Mouse (Mus musculus): ENCODE results near the gene Klk9.

Gene Klk9

DNA sequence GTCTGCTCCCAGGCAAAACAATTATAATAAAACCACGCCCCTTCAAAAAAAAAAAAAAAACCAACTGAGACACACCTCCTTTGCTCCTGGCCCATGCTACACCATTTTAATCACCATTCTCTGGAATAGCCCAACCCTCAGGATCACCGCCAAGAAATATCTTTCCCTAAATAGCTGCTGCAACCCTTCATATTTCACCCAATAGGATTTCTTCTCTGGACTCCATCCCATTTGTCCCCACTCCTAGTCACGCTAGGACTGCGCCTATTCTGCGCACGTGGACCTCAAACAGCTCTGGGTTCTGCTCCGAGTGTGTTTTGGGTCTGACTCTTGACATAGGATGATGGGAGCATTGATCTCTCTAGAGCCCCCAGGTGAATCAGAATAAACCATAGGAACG, 4.7 kb downstream of the Klk9 start:
- DNase-seq (ENCODE audit: low spot score in 2 of 2), result no peak

DNA sequence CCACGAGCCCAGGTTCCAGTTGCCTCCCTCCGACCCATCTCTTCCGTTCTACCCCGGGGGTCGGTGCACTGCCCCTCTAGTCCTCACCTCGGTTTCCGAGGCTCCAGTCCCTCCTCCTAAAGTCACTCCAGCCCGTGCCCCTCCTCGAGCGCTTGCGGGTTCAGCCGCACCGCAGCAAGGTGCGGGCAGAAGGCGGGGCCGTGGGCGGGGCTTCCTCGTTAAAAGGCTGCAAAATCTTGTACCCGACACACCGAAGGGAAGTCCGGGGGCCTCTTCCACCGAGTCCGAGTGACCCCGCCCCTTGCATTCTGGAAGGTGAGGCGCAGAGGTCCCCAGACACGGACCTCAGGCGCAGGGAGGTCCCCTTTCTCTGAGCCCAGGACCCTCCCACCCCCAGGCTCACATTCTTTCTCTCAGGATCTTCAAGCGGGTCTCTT, 5.7 kb downstream of the Klk9 start, which contains the start of gene Klk8:
TSS of gene Klk8 (plus strand) at position 245 of the 437 bp plus-strand sequence.
- no peak for DNase-seq (ENCODE audit: low spot score in 2 of 2)

DNA sequence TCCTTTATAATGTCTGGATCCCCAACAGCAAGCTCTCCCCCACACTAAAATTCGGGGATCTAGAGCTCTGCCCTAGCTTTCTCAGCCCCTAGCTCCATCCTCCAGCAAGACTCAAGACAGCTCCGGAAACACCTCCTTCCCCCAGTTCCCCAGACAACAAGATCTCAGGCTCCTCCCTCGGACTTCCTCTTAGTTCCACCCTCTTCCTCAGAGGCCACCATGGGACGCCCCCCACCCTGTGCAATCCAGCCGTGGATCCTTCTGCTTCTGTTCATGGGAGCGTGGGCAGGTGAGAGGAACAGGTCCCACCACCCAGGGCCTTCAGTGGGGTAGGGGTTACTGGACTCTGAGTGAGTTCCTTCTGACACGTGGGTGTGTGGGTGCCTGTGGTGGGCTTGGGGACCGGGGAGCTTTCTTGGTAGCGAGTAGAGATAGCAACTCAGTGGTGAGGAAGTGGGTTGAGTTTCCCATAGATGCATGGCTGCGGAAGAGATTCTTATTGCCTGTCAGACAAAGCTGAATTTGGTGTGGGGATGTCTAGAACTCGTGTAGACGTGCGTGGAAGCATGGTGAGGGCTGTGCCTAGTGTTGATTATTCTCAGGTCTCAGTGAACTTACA, 6.3 kb downstream of the Klk9 start:
- no peak for DNase-seq (ENCODE audit: low spot score in 2 of 2)

DNA sequence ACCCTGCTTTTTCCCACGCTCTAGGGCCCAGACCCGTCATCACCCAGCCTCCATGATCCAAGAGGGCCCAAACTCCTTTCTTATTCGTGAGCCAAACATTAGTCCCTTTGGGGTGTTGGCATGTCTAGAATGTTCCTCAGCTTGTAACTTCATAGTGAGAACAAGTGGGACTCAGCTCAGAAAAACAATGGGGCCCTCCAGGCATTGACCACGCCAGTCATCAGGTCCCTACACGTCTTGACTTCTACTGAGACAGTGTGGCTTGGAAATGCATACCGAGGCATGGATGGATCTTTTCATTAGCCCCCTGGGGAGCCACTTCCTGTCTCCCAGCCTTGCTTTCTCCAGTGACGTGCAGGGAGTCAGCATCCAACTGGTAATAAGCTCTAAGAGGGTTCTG, 8.2 kb downstream of the Klk9 start:
- DNase-seq (ENCODE audit: low spot score in 2 of 2), result no peak

DNA sequence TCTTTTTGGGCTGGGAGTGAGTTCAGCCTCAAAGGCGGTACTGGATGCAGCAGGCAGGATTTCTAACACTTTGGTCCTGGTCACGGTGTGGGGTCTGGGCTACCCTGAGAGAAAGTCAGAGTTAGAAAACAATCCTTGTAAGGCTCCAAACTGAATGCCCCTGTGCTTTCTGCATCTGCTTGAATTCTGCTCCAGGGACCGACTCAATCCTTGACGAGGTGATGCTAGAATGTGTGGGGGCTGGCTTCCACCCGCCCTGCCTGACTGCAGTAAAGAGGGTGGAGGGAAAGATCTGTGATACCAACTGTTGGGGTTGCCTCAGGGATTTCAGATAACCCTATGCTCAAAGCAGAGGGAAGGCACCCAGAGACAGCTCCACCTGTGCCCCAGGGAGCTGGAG, 19.3 kb downstream of the Klk9 start, which contains the start of gene Klk7:
TSS of gene Klk7 (plus strand) at position 301 of the 400 bp plus-strand sequence.
- no peak for DNase-seq (ENCODE audit: low spot score in 2 of 2)

DNA sequence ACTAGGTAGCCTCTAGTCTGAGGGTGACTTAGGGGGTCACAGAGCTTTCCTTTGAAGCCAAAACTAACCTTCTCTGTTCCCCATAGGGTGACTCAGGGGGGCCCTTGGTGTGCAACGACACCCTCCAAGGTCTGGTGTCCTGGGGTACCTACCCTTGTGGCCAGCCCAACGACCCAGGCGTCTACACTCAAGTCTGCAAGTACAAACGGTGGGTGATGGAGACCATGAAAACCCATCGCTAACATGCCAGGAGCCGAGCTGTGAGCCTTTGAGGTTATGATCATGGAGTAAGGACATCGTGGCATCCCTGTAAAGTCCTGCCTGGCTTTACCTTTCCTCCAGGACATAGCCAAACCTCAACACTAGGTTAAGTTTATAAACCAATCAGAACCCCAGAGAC, 23.5 kb downstream of the Klk9 start:
- DNase-seq (ENCODE audit: low spot score in 2 of 2), result no peak

DNA sequence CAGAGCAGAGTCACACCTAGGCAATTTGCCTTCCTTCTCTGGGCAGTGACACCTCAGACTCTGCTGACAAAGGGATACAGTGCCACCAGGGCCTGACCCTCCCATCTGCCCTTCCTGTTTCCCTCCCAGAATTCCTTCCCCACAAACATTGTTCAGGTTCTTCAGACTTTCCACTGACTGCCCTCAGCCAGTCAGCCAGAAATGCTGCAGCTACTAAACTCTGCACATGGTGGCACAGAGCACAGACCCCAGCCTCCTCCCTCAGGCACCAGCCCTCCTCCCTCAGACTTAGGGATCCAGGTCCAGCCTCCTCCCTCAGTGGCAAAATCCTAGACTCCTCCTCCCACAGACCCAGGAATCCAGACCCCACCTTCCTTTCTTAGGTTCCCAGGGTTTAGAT, 25.1 kb downstream of the Klk9 start:
- no peak for DNase-seq (ENCODE audit: low spot score in 2 of 2)

DNA sequence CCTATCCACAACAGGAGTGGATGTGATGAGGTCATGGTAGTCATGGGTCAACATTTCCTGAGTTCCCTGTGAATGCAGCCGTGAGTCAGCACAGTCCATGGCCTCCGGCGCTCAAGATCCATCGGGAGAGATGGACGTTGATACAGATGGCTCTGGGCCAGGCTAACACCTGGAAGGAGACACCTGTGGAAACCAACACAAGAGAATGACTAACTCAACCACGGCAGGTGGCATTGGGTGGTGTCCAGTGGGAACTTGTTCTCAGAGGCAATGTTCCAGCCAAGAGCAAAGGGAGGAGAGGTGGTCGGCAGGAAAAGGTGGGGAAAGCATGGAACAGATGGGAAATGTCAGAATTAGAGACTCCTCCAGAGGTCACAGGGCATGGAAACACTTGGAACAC, 29.9 kb downstream of the Klk9 start:
- no peak for DNase-seq (ENCODE audit: low spot score in 2 of 2)

DNA sequence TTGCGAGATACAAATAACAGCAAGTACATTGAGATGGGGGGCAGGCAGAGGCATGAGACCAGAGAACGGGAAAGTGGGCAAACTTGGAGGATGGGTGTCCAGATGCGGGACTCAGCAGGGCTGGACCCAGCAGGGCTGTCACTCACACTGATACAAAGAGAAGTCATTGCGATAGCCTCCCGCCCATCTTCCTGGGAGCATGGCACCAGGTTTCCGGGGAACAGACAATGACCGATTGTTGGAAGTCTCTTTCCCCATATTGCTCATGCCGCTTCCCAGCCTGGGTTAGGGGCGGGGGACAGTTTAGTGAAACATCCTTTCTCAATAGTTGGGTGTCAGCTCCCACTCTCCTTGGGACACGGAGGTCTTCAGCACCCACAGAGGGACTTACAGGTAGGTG, 32.5 kb downstream of the Klk9 start, which contains the start of gene Klk6:
TSS of gene Klk6 (plus strand) at position 301 of the 400 bp plus-strand sequence.
- no peak for DNase-seq (ENCODE audit: low spot score in 2 of 2)

DNA sequence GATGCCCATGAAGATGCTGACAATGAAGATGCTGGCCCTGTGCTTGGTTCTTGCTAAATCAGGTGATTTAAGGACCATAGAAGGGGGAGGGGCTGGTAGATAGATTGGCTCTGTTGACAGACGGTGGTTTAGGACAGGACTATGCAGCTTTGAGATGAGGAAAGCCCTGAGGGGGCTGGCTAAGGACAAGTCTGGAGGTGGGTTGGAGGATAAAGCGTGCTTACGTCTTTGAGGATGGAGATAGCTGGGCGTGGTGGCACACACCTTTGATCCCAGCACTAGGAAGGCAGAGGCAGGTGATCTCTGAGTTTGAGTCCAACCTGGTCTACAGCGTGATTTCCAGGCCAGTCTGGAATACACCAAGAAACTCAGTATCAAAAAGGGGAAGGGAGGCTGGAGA, 34.4 kb downstream of the Klk9 start:
- DNase-seq (ENCODE audit: low spot score in 2 of 2), result no peak

DNA sequence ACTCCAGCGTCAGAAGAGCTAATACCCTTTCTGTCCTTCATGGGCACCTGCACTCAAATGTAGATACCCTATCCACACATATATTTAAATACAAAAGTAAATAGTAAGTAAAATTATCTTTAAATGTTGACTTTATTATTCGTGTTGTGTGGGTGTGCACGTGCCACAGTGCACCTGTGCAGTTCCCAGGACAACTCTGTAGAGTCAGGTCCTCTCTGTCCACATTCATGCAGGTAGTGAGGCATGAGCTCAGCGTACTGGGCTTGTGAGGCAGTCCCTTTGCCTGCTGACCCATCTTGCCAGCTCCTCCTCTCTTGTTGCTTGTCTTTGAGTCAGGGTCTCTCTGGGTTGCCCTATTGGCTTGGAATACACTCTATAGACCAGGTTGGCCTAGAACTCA, 36.0 kb downstream of the Klk9 start:
- DNase-seq (ENCODE audit: low spot score in 2 of 2), result no peak

DNA sequence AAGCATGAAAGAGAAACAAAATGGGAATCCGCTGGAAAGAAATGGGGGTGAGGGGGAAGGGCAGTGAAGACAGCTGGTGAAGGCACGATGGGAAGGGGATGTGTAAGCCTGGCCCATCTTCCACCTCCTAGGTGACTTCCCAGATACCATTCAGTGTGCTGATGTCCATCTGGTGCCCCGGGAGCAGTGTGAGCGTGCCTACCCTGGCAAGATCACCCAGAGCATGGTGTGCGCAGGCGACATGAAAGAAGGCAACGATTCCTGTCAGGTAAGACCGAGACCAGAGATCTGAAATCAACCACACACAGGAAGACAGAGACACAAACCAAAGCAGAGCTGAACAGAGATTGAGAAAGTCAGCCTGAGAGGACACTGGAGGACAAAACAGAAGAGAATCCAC, 37.3 kb downstream of the Klk9 start:
- DNase-seq (ENCODE audit: low spot score in 2 of 2), result no peak

DNA sequence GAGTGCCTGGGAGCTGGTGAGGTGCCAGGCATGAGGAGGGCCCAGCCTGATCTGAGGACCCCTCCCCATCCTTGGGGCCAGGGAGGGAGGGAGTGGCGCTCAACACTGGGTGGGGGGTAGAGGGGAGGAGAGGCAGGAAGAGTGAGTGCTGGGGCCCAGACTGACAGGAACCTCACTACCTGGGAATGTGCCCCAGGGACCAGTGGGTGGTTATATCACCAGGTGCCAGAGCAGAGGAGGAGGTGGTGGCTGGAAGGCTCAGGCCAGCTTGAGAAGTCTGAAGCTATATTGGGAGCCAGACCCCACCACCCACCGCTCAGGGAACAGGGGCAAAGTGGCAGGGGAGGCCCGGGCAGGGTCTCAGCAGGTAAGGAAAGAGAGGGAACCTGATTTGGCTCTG, 50.0 kb downstream of the Klk9 start, which contains the start of gene Klk5:
TSS of gene Klk5 (plus strand) at position 271 of the 400 bp plus-strand sequence.
- no peak for DNase-seq (ENCODE audit: low spot score in 2 of 2)

DNA sequence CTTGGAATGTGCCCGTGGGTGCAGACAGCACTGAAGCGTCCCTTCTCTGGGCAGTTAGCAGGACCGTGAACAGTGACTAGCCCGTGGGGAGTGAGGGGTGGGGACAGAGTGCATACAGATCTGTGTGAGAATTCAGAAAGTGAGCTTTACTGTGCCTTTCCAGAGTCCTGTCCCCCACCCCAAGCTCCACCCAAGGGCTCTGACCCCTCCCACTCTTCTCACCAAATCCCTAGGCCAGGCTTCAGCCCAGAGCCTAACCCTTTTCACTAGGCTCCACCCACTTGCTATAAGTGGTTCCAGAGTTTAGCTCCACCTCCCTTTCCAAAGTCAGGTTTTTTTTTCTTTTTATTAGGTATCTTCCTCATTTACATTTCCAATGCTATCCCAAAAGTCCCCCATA, 52.1 kb downstream of the Klk9 start:
- DNase-seq (ENCODE audit: low spot score in 2 of 2), result no peak

Measured in frontal cortex, postnatal 36 days (tissue).